Mouse (Mus musculus) mesoderm, embryonic 11.5 days (tissue): ENCODE results near the gene Fam131c.

Experiments
- DNase-seq: peaks from one replicate; pipeline ENCODE4 v3.0.0-alpha.2; 2012; ENCODE audit warnings: low read depth, low spot score

Fam131c gene

GRCm38 (mm10) chr4:141408577-141408976 is 40.6 kb downstream of the Fam131c start:
- DNase-seq: no peak

- DNase-seq: no peak
Measured at GRCm38 (mm10) chr4:141411430-141411992, 43.5 kb downstream of the Fam131c start.

DNA sequence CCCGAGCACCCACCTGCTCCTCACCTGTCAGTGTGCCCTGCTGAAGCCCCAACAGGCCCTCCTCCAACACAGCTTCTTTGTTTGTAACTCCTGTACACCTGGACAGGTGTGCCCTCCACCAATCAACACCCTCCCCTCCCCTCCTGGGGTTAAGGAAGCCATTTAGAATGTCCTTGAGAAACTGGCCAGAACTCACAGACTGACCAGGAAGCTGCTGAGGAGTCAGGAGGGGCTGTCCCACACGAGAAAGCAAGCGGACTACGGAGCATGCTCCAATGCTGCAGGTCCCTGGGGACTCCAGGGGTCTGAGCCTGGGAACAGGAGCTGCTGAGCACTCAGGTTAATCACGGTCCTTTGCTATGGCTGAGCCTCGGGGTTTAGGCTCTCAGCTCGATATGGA is 47.9 kb downstream of the Fam131c start, which contains the start of gene Clcnkb:
Clcnkb (minus strand) TSS at position 91 of the 400 bp plus-strand sequence.
- DNase-seq: no peak

- DNase-seq: no peak
Measured at GRCm38 (mm10) chr4:141419398-141420191, 51.6 kb downstream of the Fam131c start.

- no peak for DNase-seq
Measured at GRCm38 (mm10) chr4:141420192-141420829, 52.3 kb downstream of the Fam131c start, which contains the start of gene Hspb7. Hspb7 (plus strand) TSS chr4:141420779.

GRCm38 (mm10) chr4:141420886-141421285 is 52.9 kb downstream of the Fam131c start:
- no peak for DNase-seq

- DNase-seq: no peak
Measured at GRCm38 (mm10) chr4:141421423-141421822, 53.4 kb downstream of the Fam131c start.

DNA sequence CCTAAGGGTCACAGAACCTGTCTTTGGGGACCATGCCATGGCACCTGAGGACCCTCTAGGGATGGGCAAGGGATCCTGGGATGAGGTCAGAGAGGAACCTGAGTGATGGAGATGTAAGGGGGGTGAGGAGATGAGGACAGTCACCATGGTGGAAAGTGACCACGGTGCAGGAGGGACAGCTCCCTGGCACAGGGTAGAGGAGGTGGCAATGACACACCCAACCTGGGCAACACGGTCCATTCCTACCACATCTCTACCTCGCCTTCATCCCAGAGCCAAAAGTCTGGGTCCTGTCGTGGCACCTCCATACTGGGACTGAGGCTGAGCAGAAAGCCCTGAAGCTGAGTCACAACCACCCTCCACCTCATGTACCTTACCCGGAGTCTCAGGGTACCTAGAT is 54.8 kb downstream of the Fam131c start:
- no peak for DNase-seq

DNA sequence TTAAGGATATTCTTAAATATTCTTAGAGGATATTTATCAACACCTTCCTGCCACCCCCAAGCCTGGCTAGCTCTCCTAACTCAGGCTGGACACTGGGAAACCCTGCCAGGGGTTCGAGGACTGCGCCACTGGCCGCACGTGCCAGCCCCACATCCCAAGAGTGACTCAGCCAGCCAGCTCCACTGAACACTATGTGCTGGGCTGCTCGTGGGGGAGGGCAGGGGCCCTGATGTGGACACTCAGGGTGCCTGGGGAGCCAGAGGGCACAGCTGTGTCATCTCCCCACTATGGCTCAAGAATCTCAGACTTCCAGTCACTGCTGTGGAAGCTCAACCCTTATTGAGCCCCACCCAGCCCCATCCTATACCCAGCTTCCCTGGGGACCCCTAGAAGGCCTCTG is 55.3 kb downstream of the Fam131c start:
- DNase-seq: no peak

DNA sequence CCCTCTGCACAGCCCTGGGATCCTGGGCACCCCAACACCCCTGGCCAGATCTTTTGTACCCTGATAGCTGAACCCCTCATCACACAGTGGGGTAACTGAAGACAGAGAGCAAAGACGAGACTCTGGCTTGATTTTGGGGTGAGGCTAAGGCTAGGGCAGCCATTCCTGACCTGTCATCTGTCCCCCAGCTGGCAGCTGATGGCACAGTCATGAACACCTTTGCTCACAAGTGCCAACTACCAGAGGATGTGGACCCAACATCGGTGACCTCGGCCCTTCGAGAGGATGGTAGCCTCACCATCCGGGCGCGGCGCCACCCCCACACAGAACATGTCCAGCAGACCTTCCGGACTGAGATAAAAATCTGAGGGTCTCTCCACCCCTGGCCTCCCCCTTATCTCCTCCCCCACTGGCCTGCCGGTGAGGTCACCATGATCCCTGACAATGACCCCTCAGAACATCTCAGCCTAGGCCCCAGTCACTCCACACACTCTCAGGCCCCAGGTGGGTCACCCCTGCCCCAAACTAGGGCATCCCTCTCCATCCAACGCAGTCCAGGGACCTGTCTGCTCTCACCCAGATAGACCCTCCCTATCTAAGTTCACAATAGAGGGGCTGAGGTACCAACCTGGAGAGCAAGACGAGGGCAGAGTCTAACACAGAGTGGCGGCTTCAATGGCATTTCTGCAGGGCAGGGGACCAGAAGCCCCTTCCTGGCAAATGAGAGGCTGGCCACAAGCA is 55.8 kb downstream of the Fam131c start:
- DNase-seq: no peak

DNA sequence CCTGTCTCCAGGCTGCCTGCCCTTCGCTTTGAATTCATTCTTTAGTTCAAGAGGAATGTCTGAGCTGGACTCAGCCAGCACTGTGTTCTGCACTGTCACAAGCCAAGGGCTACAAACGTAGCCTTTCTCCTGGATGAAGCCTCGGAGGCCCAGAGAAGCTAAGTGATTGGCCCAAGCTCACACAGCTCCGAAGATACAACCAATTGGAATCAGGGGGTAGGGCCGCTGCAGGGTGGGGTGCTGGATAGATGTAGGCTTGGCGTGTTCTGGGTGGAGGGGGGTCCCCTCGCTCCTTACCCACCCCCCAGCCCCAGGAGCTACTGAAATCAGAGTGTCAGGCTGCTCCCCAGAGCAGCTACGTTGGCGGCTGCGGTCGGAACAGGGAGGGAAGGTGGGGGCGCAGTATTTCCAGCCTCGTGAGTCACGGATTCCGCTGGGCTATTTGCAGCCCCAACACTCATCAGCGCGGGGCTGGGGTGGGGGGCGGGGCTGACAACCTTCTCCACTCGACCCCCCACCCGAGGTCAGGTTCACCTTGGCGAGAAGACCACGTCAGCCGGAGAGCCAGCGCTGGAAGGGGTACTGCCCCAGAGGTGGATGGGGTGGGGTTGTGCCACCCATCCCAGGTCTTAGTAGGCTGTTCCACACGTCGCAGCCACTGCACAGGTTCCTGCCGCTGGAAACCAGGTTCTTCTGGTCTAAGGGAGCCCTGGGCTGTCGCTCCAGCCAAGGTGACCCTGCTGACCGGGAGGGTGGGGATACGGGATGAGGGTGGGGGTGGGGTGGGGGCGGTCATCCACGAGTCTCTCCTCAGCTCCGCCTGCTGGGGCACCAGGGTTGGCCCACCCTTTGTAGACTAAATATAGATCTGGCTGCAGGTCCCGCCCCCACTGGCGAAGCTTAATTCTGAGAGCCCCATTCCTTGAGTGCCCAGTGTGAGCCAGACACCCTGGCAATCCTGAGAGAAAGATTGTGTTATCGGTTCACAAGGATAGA is 57.8 kb downstream of the Fam131c start:
- DNase-seq: no peak

DNA sequence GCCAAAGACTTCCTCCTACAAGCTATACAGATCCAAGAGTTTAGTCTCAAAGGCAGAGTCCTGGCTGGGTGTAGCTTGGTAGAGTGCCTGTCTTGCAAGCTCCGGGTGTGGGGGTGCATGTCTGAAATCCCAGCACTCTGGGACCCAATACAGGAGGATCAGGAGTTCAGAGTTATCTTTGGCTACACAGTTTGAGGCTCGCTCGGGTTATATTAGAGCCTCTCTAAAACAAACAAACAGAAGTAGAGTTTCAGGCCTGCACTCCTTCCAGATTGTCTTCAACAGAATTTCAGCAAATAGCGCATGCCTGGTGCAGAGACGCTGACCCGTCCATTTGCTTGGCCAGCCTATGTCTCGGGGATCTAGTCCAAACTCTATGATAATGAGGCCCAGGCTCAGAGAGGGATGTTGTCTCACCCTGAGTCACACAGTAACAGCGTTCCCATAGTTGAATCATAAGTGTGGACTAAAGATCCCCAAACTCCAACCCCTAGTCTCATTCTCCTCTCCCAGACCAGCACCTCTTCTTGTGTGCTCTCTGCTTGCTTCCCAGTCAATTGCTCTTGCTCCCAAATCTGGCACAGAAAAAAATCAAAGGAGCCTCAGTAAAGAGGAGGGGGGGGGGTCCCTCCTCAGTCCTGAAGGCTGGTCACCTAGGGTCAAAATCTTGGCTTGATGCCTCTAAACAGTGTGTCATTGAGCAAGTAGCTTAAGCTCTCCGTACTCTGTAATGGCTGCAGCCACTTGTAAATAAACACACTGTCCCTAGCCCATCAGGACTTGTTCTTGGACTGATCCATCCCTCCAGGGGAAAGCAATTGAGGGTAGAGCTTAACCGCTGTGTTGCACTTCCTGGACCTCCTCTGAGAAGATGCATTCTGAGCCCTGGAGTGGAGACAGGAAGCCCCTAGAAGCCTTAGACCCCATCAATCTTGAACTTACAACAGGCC is 59.1 kb downstream of the Fam131c start:
- DNase-seq: no peak

DNA sequence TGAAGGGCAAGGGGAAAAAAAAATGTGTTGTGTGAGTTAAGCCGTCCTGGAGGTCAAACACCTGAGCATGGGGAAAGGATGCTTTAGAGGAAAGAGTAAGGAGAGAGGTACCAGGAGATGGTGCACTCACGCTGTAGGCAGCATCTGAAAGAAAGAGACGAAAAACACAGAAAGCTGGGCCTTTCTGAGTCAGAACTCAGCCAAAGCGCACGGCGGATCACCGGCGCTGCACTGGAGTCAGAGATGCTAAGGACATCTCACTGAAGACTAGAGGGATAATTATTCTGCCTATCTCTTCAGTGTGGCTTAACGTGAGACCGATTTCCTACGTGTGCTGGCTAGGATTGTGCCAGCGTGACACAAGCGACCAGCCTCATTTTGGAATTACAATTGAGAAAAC is 59.9 kb downstream of the Fam131c start:
- no peak for DNase-seq

GRCm38 (mm10) chr4:141429381-141429780 is 61.4 kb downstream of the Fam131c start:
- DNase-seq: no peak

GRCm38 (mm10) chr4:141429847-141430246 is 61.8 kb downstream of the Fam131c start:
- DNase-seq: peak; percentile 69

- DNase-seq: peak; percentile 71
Measured at GRCm38 (mm10) chr4:141430997-141431396, 63.0 kb downstream of the Fam131c start.

GRCm38 (mm10) chr4:141432666-141433065 is 64.6 kb downstream of the Fam131c start:
- DNase-seq: no peak

GRCm38 (mm10) chr4:141433191-141433590 is 65.2 kb downstream of the Fam131c start:
- DNase-seq: no peak
